Mouse (Mus musculus) kidney, embryonic 14.5 days (tissue): ENCODE measurements at regions not wholly inside any gene's neighbourhood (a gene's known extent, or its start where the extent isn't known, plus 50 kb on each side); places are given as distances from the start of the nearest gene placed in this dataset.

Experiments used
- ATAC-seq: fragments of 200-750 bp; cut with Nextera tagmentation; 2 replicates; pipeline ENCODE4 v1.8.0; 2017; ENCODE audit warnings: moderate number of reproducible peaks, mild to moderate bottlenecking, moderate TSS enrichment, moderate library complexity; ENCODE audit not compliant: low FRiP score, low TSS enrichment
- H3K27ac ChIP-seq: fragments of 300-500 bp; sonication (generic); 2 replicates; pipeline ENCODE4 v1.5.1; 2014; ENCODE audit warnings: low read depth, mild to moderate bottlenecking, low read length, moderate library complexity, mixed read lengths
- H3K27me3 ChIP-seq: fragments of 300-500 bp; sonication (generic); 2 replicates; pipeline ENCODE4 v1.6.1; 2014; ENCODE audit warnings: mild to moderate bottlenecking, low read length; ENCODE audit not compliant: control insufficient read depth, insufficient read depth
- H3K36me3 ChIP-seq: fragments of 300-500 bp; sonication (generic); 2 replicates; pipeline ENCODE4 v1.6.1; 2014; ENCODE audit warnings: low read length, mixed read lengths; ENCODE audit not compliant: control insufficient read depth, insufficient read depth
- H3K4me1 ChIP-seq: fragments of 300-500 bp; sonication (generic); 2 replicates; pipeline ENCODE4 v1.6.1; 2014; ENCODE audit warnings: low read length, mixed read lengths; ENCODE audit not compliant: control insufficient read depth, insufficient read depth
- H3K4me2 ChIP-seq: fragments of 300-500 bp; sonication (generic); replicated peaks from 2 replicates; pipeline ENCODE4 v1.6.1; 2014; ENCODE audit warnings: low read depth, mild to moderate bottlenecking, low read length
- H3K4me3 ChIP-seq: fragments of 300-500 bp; sonication (generic); 2 replicates; pipeline ENCODE4 v1.5.1; 2014; ENCODE audit warnings: mild to moderate bottlenecking, low read length
- H3K9ac ChIP-seq: fragments of 300-500 bp; sonication (generic); 2 replicates; pipeline ENCODE4 v1.6.1; 2014; ENCODE audit warnings: low read depth, mild to moderate bottlenecking, low read length, moderate library complexity
- H3K9me3 ChIP-seq: fragments of 300-500 bp; sonication (generic); 2 replicates; pipeline ENCODE4 v1.6.1; 2016; ENCODE audit warnings: low read length; ENCODE audit not compliant: control insufficient read depth
- WGBS: fragments of 180-500 bp; shearing (Covaris S2); extraction: QIAGEN DNeasy Blood & Tissue Kit; methylation state at CpG from one replicate; pipeline ENCODE4 v1.1.7; 2014; 5-methylcytosine and 5-hydroxymethylcytosine counted together

- no peak overlapping the region for H3K27ac ChIP-seq
- WGBS, result 65% methylated on average over 4 of the region's 4 CpGs
- 0 out of 2 replicates have a peak, but pooled peaks cover 3% of the 10 kb centered on the region for H3K9me3 ChIP-seq
- H3K36me3 ChIP-seq, result no peaks in the 10 kb centered on the region
- H3K4me2 ChIP-seq, result no peak overlapping the region
- H3K4me1 ChIP-seq, result no peaks in the 10 kb centered on the region
- no peaks in the 10 kb centered on the region for H3K27me3 ChIP-seq
- H3K4me3 ChIP-seq, result no peak overlapping the region
- no peak overlapping the region for H3K9ac ChIP-seq
- no peak for ATAC-seq
Measured at GRCm38 (mm10) chr5:112072456-112072855, 179.9 kb downstream of the Cryba4 start.

GRCm38 (mm10) chr5:112077097-112077496, 175.2 kb downstream of the Cryba4 start:
- H3K27ac ChIP-seq, result no peak overlapping the region
- ATAC-seq, result no peak
- no peaks in the 10 kb centered on the region for H3K36me3 ChIP-seq
- H3K9me3 ChIP-seq, result 0 out of 2 replicates have a peak, but pooled peaks cover 6% of the 10 kb centered on the region
- H3K9ac ChIP-seq, result no peak overlapping the region
- H3K4me1 ChIP-seq, result no peaks in the 10 kb centered on the region
- no peak overlapping the region for H3K4me2 ChIP-seq
- no peaks in the 10 kb centered on the region for H3K27me3 ChIP-seq
- WGBS, result 34% methylated on average over 14 of the region's 14 CpGs
- H3K4me3 ChIP-seq, result no peak overlapping the region

- no peaks in the 10 kb centered on the region for H3K4me1 ChIP-seq
- no peak overlapping the region for H3K4me3 ChIP-seq
- no peak overlapping the region for H3K9ac ChIP-seq
- WGBS, result 84% methylated on average over 19 of the region's 19 CpGs
- no peak overlapping the region for H3K27ac ChIP-seq
- H3K4me2 ChIP-seq, result no peak overlapping the region
- H3K36me3 ChIP-seq, result no peaks in the 10 kb centered on the region
- H3K27me3 ChIP-seq, result no peaks in the 10 kb centered on the region
- no peak for ATAC-seq
- H3K9me3 ChIP-seq, result 0 out of 2 replicates have a peak, but pooled peaks cover 6% of the 10 kb centered on the region
Measured at GRCm38 (mm10) chr5:112077840-112078600, 174.3 kb downstream of the Cryba4 start.

- ATAC-seq, result no peak
- Histone ChIP-seq H3K27ac (no peak overlapping the region), H3K36me3 (no peaks in the 10 kb centered on the region), H3K9ac (no peak overlapping the region), H3K9me3 (0 out of 2 replicates have a peak, but pooled peaks cover 3% of the 10 kb centered on the region), H3K4me3 (no peak overlapping the region), H3K4me2 (no peak overlapping the region), H3K4me1 (no peaks in the 10 kb centered on the region), H3K27me3 (no peaks in the 10 kb centered on the region)
- WGBS, result 56% methylated on average over 6 of the region's 6 CpGs
Measured at GRCm38 (mm10) chr5:112081006-112081405, 171.3 kb downstream of the Cryba4 start.

GRCm38 (mm10) chr5:112091867-112092535, 160.3 kb downstream of the Cryba4 start:
- no peak overlapping the region for H3K4me2 ChIP-seq
- no peak overlapping the region for H3K27ac ChIP-seq
- H3K4me1 ChIP-seq, result no peaks in the 10 kb centered on the region; the same call in 1 of the 2 replicates
- H3K9me3 ChIP-seq, result no peaks in the 10 kb centered on the region
- WGBS, result 74% methylated on average over 7 of the region's 7 CpGs
- no peaks in the 10 kb centered on the region for H3K36me3 ChIP-seq
- no peak overlapping the region for H3K4me3 ChIP-seq
- H3K9ac ChIP-seq, result no peak overlapping the region
- ATAC-seq, result no peak
- no peaks in the 10 kb centered on the region for H3K27me3 ChIP-seq

GRCm38 (mm10) chr5:112093905-112094571, 158.3 kb downstream of the Cryba4 start:
- no peak for ATAC-seq
- no peaks in the 10 kb centered on the region for H3K36me3 ChIP-seq
- WGBS, result 79% methylated on average over 17 of the region's 17 CpGs

GRCm38 (mm10) chr5:112098469-112099085, 153.7 kb downstream of the Cryba4 start:
- no peak for ATAC-seq
- no peak overlapping the region for H3K4me2 ChIP-seq
- no peak overlapping the region for H3K27ac ChIP-seq
- 60% methylated on average over 22 of the region's 22 CpGs for WGBS
- no peaks in the 10 kb centered on the region; the same call in 1 of the 2 replicates for H3K4me1 ChIP-seq
- H3K27me3 ChIP-seq, result no peaks in the 10 kb centered on the region
- H3K9me3 ChIP-seq, result no peaks in the 10 kb centered on the region
- no peak overlapping the region for H3K4me3 ChIP-seq
- no peak overlapping the region for H3K9ac ChIP-seq
- no peaks in the 10 kb centered on the region for H3K36me3 ChIP-seq

More at GRCm38 (mm10) chr5:112093905-112094571, 158.3 kb downstream of the Cryba4 start:
- H3K9me3 ChIP-seq, result no peaks in the 10 kb centered on the region
- H3K4me3 ChIP-seq, result no peak overlapping the region
- H3K27me3 ChIP-seq, result no peaks in the 10 kb centered on the region
- H3K27ac ChIP-seq, result no peak overlapping the region
- H3K4me1 ChIP-seq, result no peaks in the 10 kb centered on the region; the same call in 1 of the 2 replicates
- no peak overlapping the region for H3K9ac ChIP-seq
- no peak overlapping the region for H3K4me2 ChIP-seq

- Histone ChIP-seq H3K36me3 (no peaks in the 10 kb centered on the region), H3K4me3 (no peak overlapping the region), H3K4me2 (no peak overlapping the region), H3K27me3 (no peaks in the 10 kb centered on the region), H3K9me3 (no peaks in the 10 kb centered on the region), H3K4me1 (no peaks in the 10 kb centered on the region), H3K9ac (no peak overlapping the region), H3K27ac (no peak overlapping the region)
- WGBS, result 58% methylated on average over 17 of the region's 17 CpGs
- no peak for ATAC-seq
Measured at GRCm38 (mm10) chr5:112101739-112102590, 150.4 kb downstream of the Cryba4 start.
